13 mouse cellular contexts compared by ENCODE assay signal in genomic region chr10:124570746-124571145, GRCm38 (mm10).
DNase-seq lines count a peak whose midpoint lies in the region; ATAC-seq and TF ChIP-seq lines count a peak whose summit lies in the region.
"Had no signal": no experiment of that assay in that cellular context is flagged by ENCODE, and none has a peak within 500 bp of the region (broad histone marks: within the 10 kb centered on the region; RNA-seq: fewer than 3 reads in every experiment).

No protein-coding gene starts in this region.

- H3K27ac ChIP-seq in forebrain, embryonic 14.5 days (ENCODE audit: low read depth, low read length) = 0 out of 2 replicates have a peak overlapping the region, but pooled peaks have one; percentile 18
- H3K27ac ChIP-seq in forebrain, embryonic 11.5 days (ENCODE audit: low read depth, low read length) = no peak overlapping the region
- H3K27ac ChIP-seq: limb, embryonic 15.5 days; stomach, embryonic 15.5 days had no signal

- H3K4me1 ChIP-seq in forebrain, embryonic 14.5 days (ENCODE audit: control insufficient read depth, insufficient read depth, low read length) = no peaks in the 10 kb centered on the region
- no peaks in the 10 kb centered on the region for H3K4me1 ChIP-seq in forebrain, embryonic 11.5 days (replicated peaks; ENCODE audit: control insufficient read depth, insufficient read depth, low read length)
- H3K4me1 ChIP-seq: limb, embryonic 15.5 days; stomach, embryonic 15.5 days had no signal

- H3K4me2 ChIP-seq in forebrain, embryonic 14.5 days (ENCODE audit: low read length) = no peak overlapping the region
- H3K4me2 ChIP-seq in forebrain, embryonic 11.5 days (ENCODE audit: low read depth, low read length, severe bottlenecking) = no peak overlapping the region
- H3K4me2 ChIP-seq: limb, embryonic 15.5 days; stomach, embryonic 15.5 days had no signal

- H3K4me3 ChIP-seq in forebrain, embryonic 14.5 days (ENCODE audit: low read depth, low read length) = no peak overlapping the region
- no peak overlapping the region for H3K4me3 ChIP-seq in forebrain, embryonic 11.5 days (ENCODE audit: low read depth, low read length)
- H3K4me3 ChIP-seq: limb, embryonic 15.5 days; stomach, embryonic 15.5 days had no signal

- peak; percentile 85 for DNase-seq in forebrain, embryonic 14.5 days (ENCODE audit: low spot score)
- DNase-seq in forebrain, embryonic 11.5 days (ENCODE audit: low spot score) = no peak
- peak; percentile 92 for DNase-seq in brain, embryonic 14.5 days (ENCODE audit: low read depth)
- peak; percentile 63 for DNase-seq in layer of hippocampus, adult 11-12 months (ENCODE audit: low spot score)
- peak; percentile 48 to 57 for DNase-seq in left cerebral cortex, postnatal 25 days (ENCODE audit: low spot score in 2 of 2)
- no peak for DNase-seq in ovary, postnatal 14 days (ENCODE audit: low spot score)
- DNase-seq in embryo, embryonic 10.5 days (ENCODE audit: low spot score) = no peak
- DNase-seq in urinary bladder, postnatal 14 days (ENCODE audit: low spot score) = no peak
- DNase-seq: adrenal gland, postnatal 10 days; lung, postnatal 14 days had no signal

- H3K9me3 ChIP-seq in forebrain, embryonic 14.5 days (replicated peaks; ENCODE audit: control insufficient read depth, low read length) = no peaks in the 10 kb centered on the region
- H3K9me3 ChIP-seq in forebrain, embryonic 11.5 days (ENCODE audit: control insufficient read depth, low read length) = no peaks in the 10 kb centered on the region
- H3K9me3 ChIP-seq: limb, embryonic 15.5 days; stomach, embryonic 15.5 days had no signal

- 16% methylated on average over 4 of the region's 4 CpGs for WGBS in forebrain, embryonic 14.5 days
- 84% methylated on average over 4 of the region's 4 CpGs for WGBS in forebrain, embryonic 11.5 days

- H3K36me3 ChIP-seq in forebrain, embryonic 14.5 days (ENCODE audit: control insufficient read depth, insufficient read depth, low read length) = no peaks in the 10 kb centered on the region
- no peaks in the 10 kb centered on the region for H3K36me3 ChIP-seq in forebrain, embryonic 11.5 days (ENCODE audit: control insufficient read depth, insufficient read depth, low read length)
- H3K36me3 ChIP-seq: limb, embryonic 15.5 days; stomach, embryonic 15.5 days had no signal

- peak; percentile 60; the same call in 1 of the 2 replicates for ATAC-seq in forebrain, embryonic 14.5 days
- no peak for ATAC-seq in forebrain, embryonic 11.5 days (replicated peaks; ENCODE audit: low FRiP score)
- ATAC-seq: intestine, postnatal 0 days had no signal

- TF ChIP-seq CTCF in brain, embryonic 14.5 days (IDR thresholded peaks at IDR 0.05; ENCODE audit: borderline replicate concordance, extremely low read depth, insufficient read depth, insufficient read length) = no peak

- H3K9ac ChIP-seq in forebrain, embryonic 14.5 days (ENCODE audit: low read length) = no peak overlapping the region
- no peak overlapping the region for H3K9ac ChIP-seq in forebrain, embryonic 11.5 days (ENCODE audit: low read length)
- H3K9ac ChIP-seq: limb, embryonic 15.5 days; stomach, embryonic 15.5 days had no signal

- H3K27me3 ChIP-seq in forebrain, embryonic 14.5 days (replicated peaks; ENCODE audit: control insufficient read depth, insufficient read depth, low read length) = no peaks in the 10 kb centered on the region
- no peaks in the 10 kb centered on the region for H3K27me3 ChIP-seq in forebrain, embryonic 11.5 days (ENCODE audit: control insufficient read depth, insufficient read depth, low read length)
- H3K27me3 ChIP-seq: limb, embryonic 15.5 days; stomach, embryonic 15.5 days had no signal

- no peak for TF ChIP-seq POLR2A in brain, embryonic 14.5 days (IDR thresholded peaks at IDR 0.05; ENCODE audit: borderline replicate concordance, extremely low read depth, insufficient read depth, insufficient read length, poor library complexity, severe bottlenecking)

- intact Hi-C loops in left cerebral cortex, postnatal 25 days (cut with DNase I) = no loop called here

Comparison
In these comparisons a context has a peak if more than half of its experiments do, and no peak if none do; other contexts are left out.
1. DNase-seq: peak in forebrain, embryonic 14.5 days (single experiment), brain, embryonic 14.5 days (single experiment), layer of hippocampus, adult 11-12 months (single experiment) and left cerebral cortex, postnatal 25 days (2 of 2); none in forebrain, embryonic 11.5 days (single experiment), ovary, postnatal 14 days (single experiment), embryo, embryonic 10.5 days (single experiment) and urinary bladder, postnatal 14 days (single experiment).